Mouse (Mus musculus): ENCODE data around the gene Ccser1.

The Ccser1 gene

GRCm38 (mm10) chr6:61179949-61180755 is at the start of gene Ccser1:
Gene Ccser1, plus strand, starts transcription at chr6:61180324.
- peak; percentile 65 for DNase-seq (ENCODE audit: extremely low read depth, insufficient read length, low spot score)

- DNase-seq (ENCODE audit: extremely low read depth, insufficient read length, low spot score): no peak
These were observed 43.7 kb upstream of the Ccser1 start for GRCm38 (mm10) chr6:61136436-61136835.

- no peak for DNase-seq (ENCODE audit: extremely low read depth, insufficient read length, low spot score)
These were observed 37.1 kb upstream of the Ccser1 start for GRCm38 (mm10) chr6:61143031-61143430.

GRCm38 (mm10) chr6:61152924-61153323 is 27.2 kb upstream of the Ccser1 start:
- no peak for DNase-seq (ENCODE audit: extremely low read depth, insufficient read length, low spot score)

- DNase-seq (ENCODE audit: extremely low read depth, insufficient read length, low spot score): no peak
These were observed 25.5 kb upstream of the Ccser1 start for GRCm38 (mm10) chr6:61154654-61155053.

- no peak for DNase-seq (ENCODE audit: extremely low read depth, insufficient read length, low spot score)
These were observed 25.0 kb upstream of the Ccser1 start for GRCm38 (mm10) chr6:61155059-61155629.

GRCm38 (mm10) chr6:61155718-61156117 is 24.4 kb upstream of the Ccser1 start:
- no peak for DNase-seq (ENCODE audit: extremely low read depth, insufficient read length, low spot score)

- DNase-seq (ENCODE audit: extremely low read depth, insufficient read length, low spot score): no peak
These were observed 18.0 kb upstream of the Ccser1 start for GRCm38 (mm10) chr6:61162117-61162516.

GRCm38 (mm10) chr6:61166891-61167290 is 13.2 kb upstream of the Ccser1 start:
- no peak for DNase-seq (ENCODE audit: extremely low read depth, insufficient read length, low spot score)

- DNase-seq (ENCODE audit: extremely low read depth, insufficient read length, low spot score): no peak
These were observed 4.0 kb upstream of the Ccser1 start for GRCm38 (mm10) chr6:61176126-61176525.

GRCm38 (mm10) chr6:61177476-61177875 is 2.6 kb upstream of the Ccser1 start:
- DNase-seq (ENCODE audit: extremely low read depth, insufficient read length, low spot score): no peak

GRCm38 (mm10) chr6:61179641-61179948 is 529 bp upstream of the Ccser1 start:
- no peak for DNase-seq (ENCODE audit: extremely low read depth, insufficient read length, low spot score)

- DNase-seq (ENCODE audit: extremely low read depth, insufficient read length, low spot score): peak; percentile 29
These were observed 650 bp downstream of the Ccser1 start for GRCm38 (mm10) chr6:61180756-61181191.

GRCm38 (mm10) chr6:61189029-61189428 is 8.9 kb downstream of the Ccser1 start:
- no peak for DNase-seq (ENCODE audit: extremely low read depth, insufficient read length, low spot score)

- no peak for DNase-seq (ENCODE audit: extremely low read depth, insufficient read length, low spot score)
These were observed 11.7 kb downstream of the Ccser1 start for GRCm38 (mm10) chr6:61191597-61192386.

GRCm38 (mm10) chr6:61203344-61203743 is 23.2 kb downstream of the Ccser1 start:
- DNase-seq (ENCODE audit: extremely low read depth, insufficient read length, low spot score): no peak

- DNase-seq (ENCODE audit: extremely low read depth, insufficient read length, low spot score): no peak
These were observed 25.9 kb downstream of the Ccser1 start for GRCm38 (mm10) chr6:61206042-61206441.

GRCm38 (mm10) chr6:61206619-61207018 is 26.5 kb downstream of the Ccser1 start:
- DNase-seq (ENCODE audit: extremely low read depth, insufficient read length, low spot score): peak; percentile 44

- no peak for DNase-seq (ENCODE audit: extremely low read depth, insufficient read length, low spot score)
These were observed 30.1 kb downstream of the Ccser1 start for GRCm38 (mm10) chr6:61210061-61210737.

GRCm38 (mm10) chr6:61215705-61216104 is 35.6 kb downstream of the Ccser1 start:
- no peak for DNase-seq (ENCODE audit: extremely low read depth, insufficient read length, low spot score)

- no peak for DNase-seq (ENCODE audit: extremely low read depth, insufficient read length, low spot score)
These were observed 36.4 kb downstream of the Ccser1 start for GRCm38 (mm10) chr6:61216514-61216913.

Measured in 3134 (cell line).